36 mouse cellular contexts compared by ENCODE assay signal in the genomic region with DNA sequence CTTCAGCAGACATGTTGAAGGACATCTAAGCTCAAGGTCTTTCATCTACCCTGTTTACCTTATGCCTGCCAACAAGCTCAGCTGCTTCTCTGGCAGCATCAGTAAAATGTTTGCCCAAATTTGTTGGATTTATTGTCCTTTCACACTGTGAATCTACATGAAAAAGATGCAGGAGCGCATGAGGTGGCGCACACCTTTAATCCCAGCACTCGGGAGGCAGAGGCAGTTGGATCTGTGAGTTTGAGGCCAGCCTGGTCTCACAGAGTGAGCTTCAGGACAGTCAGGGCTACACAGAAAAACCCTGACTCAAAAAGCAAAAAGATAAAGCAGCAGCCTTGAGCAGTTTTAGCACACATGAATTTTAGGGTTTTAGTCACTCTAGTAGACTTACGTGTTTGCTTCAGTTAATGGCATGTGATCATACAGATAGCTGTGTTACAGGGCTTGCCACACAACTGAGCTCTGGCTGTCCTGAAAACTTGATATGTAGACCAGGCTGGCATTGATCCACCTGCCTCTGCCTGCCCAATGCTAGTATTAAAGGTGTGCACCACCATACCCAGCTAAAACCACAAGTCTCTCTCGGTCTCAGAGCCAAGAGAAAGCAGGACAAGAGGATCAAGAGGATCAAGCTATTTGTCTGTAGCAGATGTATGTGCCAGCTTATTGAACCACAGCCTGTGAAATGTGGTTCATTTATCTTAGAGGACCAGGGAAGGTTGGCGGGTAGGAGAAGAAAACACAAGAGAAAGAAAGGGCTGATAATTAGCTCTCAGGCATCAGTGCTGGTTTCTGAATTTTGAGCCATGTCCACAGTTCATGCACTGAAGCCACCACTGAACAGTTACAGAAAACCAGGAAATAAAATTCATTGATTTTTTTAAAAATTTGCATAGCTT. TPM values are rescaled to one million over a fixed set of nuclear protein-coding genes. Genes with fewer than 3 reads are reported as not detected.
DNase-seq lines count a peak whose midpoint lies in the region; ATAC-seq and TF ChIP-seq lines count a peak whose summit lies in the region.
"Had no signal": no experiment of that assay in that cellular context is flagged by ENCODE, and none has a peak within 500 bp of the region (broad histone marks: within the 10 kb centered on the region; RNA-seq: fewer than 3 reads in every experiment).

No protein-coding gene starts in this region.

- ATAC-seq in common myeloid progenitor, adult 5-6 weeks (replicated peaks; ENCODE audit: low read depth, poor library complexity, severe bottlenecking) = peak; percentile 26
- no peak for ATAC-seq in liver, embryonic 16.5 days (ENCODE audit: low read depth)
- no peak for ATAC-seq in hindbrain, embryonic 13.5 days (ENCODE audit: low FRiP score)
- no peak for ATAC-seq in neural tube, embryonic 15.5 days (ENCODE audit: low FRiP score)
- ATAC-seq in intestine, postnatal 0 days = no peak
- ATAC-seq: forebrain, embryonic 14.5 days; midbrain, embryonic 15.5 days had no signal

- peak overlapping the region; percentile 74 for H3K27ac ChIP-seq in MEL (ENCODE audit: control insufficient read depth, low read depth, low read length)
- peak overlapping the region; percentile 72 for H3K27ac ChIP-seq in liver, embryonic 16.5 days (ENCODE audit: low read length)
- no peak overlapping the region for H3K27ac ChIP-seq in hindbrain, embryonic 13.5 days
- H3K27ac ChIP-seq in neural tube, embryonic 15.5 days (replicated peaks) = no peak overlapping the region
- no peak overlapping the region for H3K27ac ChIP-seq in intestine, postnatal 0 days (ENCODE audit: low read depth, low read length)
- H3K27ac ChIP-seq: embryonic facial prominence, embryonic 12.5 days; heart, embryonic 10.5 days; hindbrain, embryonic 12.5 days; kidney, postnatal 0 days; limb, embryonic 12.5 days; macrophage; midbrain, embryonic 10.5 days; midbrain, embryonic 15.5 days; stomach, postnatal 0 days had no signal

- peak; percentile 80 to 91 for TF ChIP-seq EP300 in MEL (IDR thresholded peaks at IDR 0.05; ENCODE audit: low read depth in 1 of 2, low read length in 2 of 2)

- no peaks in the 10 kb centered on the region for H3K9me3 ChIP-seq in MEL (replicated peaks; ENCODE audit: insufficient read depth, low read length)
- H3K9me3 ChIP-seq in liver, embryonic 16.5 days (replicated peaks; ENCODE audit: control insufficient read depth, low read length) = no peaks in the 10 kb centered on the region
- no peaks in the 10 kb centered on the region for H3K9me3 ChIP-seq in hindbrain, embryonic 13.5 days
- no peaks in the 10 kb centered on the region for H3K9me3 ChIP-seq in neural tube, embryonic 15.5 days (replicated peaks)
- H3K9me3 ChIP-seq in intestine, postnatal 0 days (ENCODE audit: control insufficient read depth) = no peaks in the 10 kb centered on the region
- H3K9me3 ChIP-seq: embryonic facial prominence, embryonic 12.5 days; heart, embryonic 10.5 days; hindbrain, embryonic 12.5 days; limb, embryonic 12.5 days; midbrain, embryonic 10.5 days; midbrain, embryonic 15.5 days had no signal

- peaks cover 15 to 19% of the 10 kb centered on the region in 2 experiments for H3K4me1 ChIP-seq in MEL (ENCODE audit: control insufficient read depth in 1 of 2, insufficient read depth in 2 of 2, low read length in 2 of 2)
- peaks cover 31% of the 10 kb centered on the region for H3K4me1 ChIP-seq in liver, embryonic 16.5 days (ENCODE audit: control insufficient read depth, low read depth, low read length)
- H3K4me1 ChIP-seq in hindbrain, embryonic 13.5 days (replicated peaks) = peaks cover 16% of the 10 kb centered on the region
- H3K4me1 ChIP-seq in neural tube, embryonic 15.5 days = peaks cover 18% of the 10 kb centered on the region
- H3K4me1 ChIP-seq in intestine, postnatal 0 days (replicated peaks; ENCODE audit: control insufficient read depth, insufficient read depth, low read length) = no peaks in the 10 kb centered on the region

- no peaks in the 10 kb centered on the region for H3K27me3 ChIP-seq in MEL (ENCODE audit: control insufficient read depth in 1 of 2, insufficient read depth in 2 of 2, low read length in 2 of 2)
- no peaks in the 10 kb centered on the region for H3K27me3 ChIP-seq in liver, embryonic 16.5 days (ENCODE audit: control insufficient read depth, insufficient read depth, low read depth, low read length)
- H3K27me3 ChIP-seq in hindbrain, embryonic 13.5 days = no peaks in the 10 kb centered on the region
- no peaks in the 10 kb centered on the region for H3K27me3 ChIP-seq in neural tube, embryonic 15.5 days (replicated peaks)
- no peaks in the 10 kb centered on the region for H3K27me3 ChIP-seq in intestine, postnatal 0 days (replicated peaks; ENCODE audit: control insufficient read depth, insufficient read depth, low read length)
- H3K27me3 ChIP-seq: embryonic facial prominence, embryonic 12.5 days; hindbrain, embryonic 12.5 days; limb, embryonic 12.5 days; midbrain, embryonic 15.5 days had no signal

- peaks cover 15% of the 10 kb centered on the region for H3K79me2 ChIP-seq in MEL (ENCODE audit: control insufficient read depth, insufficient read depth, low read length, poor library complexity)

- peak; percentile 37 for DNase-seq in adrenal gland, postnatal 14 days
- DNase-seq in adrenal gland, postnatal 10 days = no peak
- DNase-seq in MEL (ENCODE audit: low read depth, low spot score) = peak; percentile 75
- DNase-seq: cerebellum, adult 2 months; cerebellum, postnatal 25 days; embryo, embryonic 11 days; gastrocnemius, postnatal 14 days; heart, postnatal 36 days; kidney, adult 2 months; kidney, postnatal 4 days; layer of hippocampus, postnatal 36 days; lung, adult 2 months; lung, postnatal 10 days; right cerebral cortex, postnatal 25 days; spleen, adult 18-20 months; thymus, adult 18-20 months; thymus, postnatal 25 days had no signal

- no peak for TF ChIP-seq CTCF in MEL (IDR thresholded peaks at IDR 0.05 in 2 of 3, conservative IDR thresholded peaks at IDR 0.05 in 1 of 3; ENCODE audit: control insufficient read depth in 1 of 3, insufficient read depth in 1 of 3, low read depth in 2 of 3, low read length in 3 of 3, poor library complexity in 1 of 3, severe bottlenecking in 1 of 3)
- no peak for TF ChIP-seq CTCF in intestine, postnatal 0 days (IDR thresholded peaks at IDR 0.05; ENCODE audit: low read depth)

- peak overlapping the region; percentile 10; the same call in 1 of the 2 replicates for H3K4me2 ChIP-seq in liver, embryonic 16.5 days (ENCODE audit: low read depth, low read length)
- no peak overlapping the region for H3K4me2 ChIP-seq in hindbrain, embryonic 13.5 days
- no peak overlapping the region for H3K4me2 ChIP-seq in neural tube, embryonic 15.5 days
- no peak overlapping the region for H3K4me2 ChIP-seq in intestine, postnatal 0 days (replicated peaks; ENCODE audit: low read depth)
- H3K4me2 ChIP-seq: embryonic facial prominence, embryonic 12.5 days; hindbrain, embryonic 12.5 days; limb, embryonic 12.5 days; midbrain, embryonic 15.5 days had no signal

- peaks cover 20% of the 10 kb centered on the region in 2 experiments for H3K36me3 ChIP-seq in MEL (ENCODE audit: control insufficient read depth in 1 of 2, insufficient read depth in 2 of 2, low read length in 2 of 2)
- H3K36me3 ChIP-seq in liver, embryonic 16.5 days (ENCODE audit: control insufficient read depth, insufficient read depth) = peaks cover 31% of the 10 kb centered on the region
- H3K36me3 ChIP-seq in hindbrain, embryonic 13.5 days = peaks cover 41% of the 10 kb centered on the region
- peaks cover 38% of the 10 kb centered on the region for H3K36me3 ChIP-seq in neural tube, embryonic 15.5 days
- H3K36me3 ChIP-seq in intestine, postnatal 0 days (ENCODE audit: control insufficient read depth, insufficient read depth) = peaks cover 31% of the 10 kb centered on the region

- H3K4me3 ChIP-seq in MEL (ENCODE audit: control insufficient read depth in 1 of 2, insufficient read depth in 1 of 2, low read depth in 2 of 2, low read length in 2 of 2) = peak overlapping the region in 1 of 2 experiments; percentile 16; a peak in 1 of 4 replicates
- no peak overlapping the region for H3K4me3 ChIP-seq in liver, embryonic 16.5 days (ENCODE audit: low read depth, low read length)
- no peak overlapping the region for H3K4me3 ChIP-seq in hindbrain, embryonic 13.5 days
- no peak overlapping the region for H3K4me3 ChIP-seq in neural tube, embryonic 15.5 days (replicated peaks)
- H3K4me3 ChIP-seq in intestine, postnatal 0 days (ENCODE audit: low read depth, low read length) = no peak overlapping the region
- H3K4me3 ChIP-seq: embryonic facial prominence, embryonic 12.5 days; heart, embryonic 10.5 days; hindbrain, embryonic 12.5 days; limb, embryonic 12.5 days; midbrain, embryonic 10.5 days; midbrain, embryonic 15.5 days had no signal

- no peak for TF ChIP-seq RAD21 in MEL (IDR thresholded peaks at IDR 0.05; ENCODE audit: low read depth, low read length)

- WGBS in liver, embryonic 16.5 days (ENCODE audit: insufficient replicate concordance) = 52% methylated on average over 6 of the region's 6 CpGs
- WGBS in hindbrain, embryonic 13.5 days = 92% methylated on average over 6 of the region's 6 CpGs
- WGBS in neural tube, embryonic 15.5 days = 92% methylated on average over 6 of the region's 6 CpGs
- 97% methylated on average over 6 of the region's 6 CpGs for WGBS in intestine, postnatal 0 days

- no peak overlapping the region for H3K9ac ChIP-seq in MEL (ENCODE audit: control insufficient read depth, low read depth, low read length, poor library complexity, severe bottlenecking)
- peak overlapping the region; percentile 6 for H3K9ac ChIP-seq in liver, embryonic 16.5 days (ENCODE audit: low read depth, low read length)
- no peak overlapping the region for H3K9ac ChIP-seq in hindbrain, embryonic 13.5 days
- no peak overlapping the region for H3K9ac ChIP-seq in neural tube, embryonic 15.5 days (replicated peaks)
- no peak overlapping the region for H3K9ac ChIP-seq in intestine, postnatal 0 days (ENCODE audit: low read depth, low read length)
- H3K9ac ChIP-seq: embryonic facial prominence, embryonic 12.5 days; hindbrain, embryonic 12.5 days; limb, embryonic 12.5 days; midbrain, embryonic 15.5 days had no signal

- TF ChIP-seq POLR2A in MEL (IDR thresholded peaks at IDR 0.05; ENCODE audit: control insufficient read depth in 1 of 2, insufficient read depth in 1 of 2, low read depth in 1 of 2, low read length in 2 of 2, poor library complexity in 1 of 2) = 0 out of 4 replicates have a peak, but pooled peaks of 1 of the 2 experiments have one; percentile 27

RNA-seq across cellular contexts. Expression of gene Rabif, which starts 3.3 kb away (rescaled TPM):
- 26.4 and 29.9 TPM in 2 replicates for total RNA-seq in adrenal gland, postnatal 14 days (2021)
- 10 to 100 TPM; 22.6 to 26.6 TPM for total RNA-seq in adrenal gland, postnatal 10 days (2021)
- 18.5 and 21.5 TPM in 2 replicates for total RNA-seq in MEL (2012; rRNA removed)
- polyA plus RNA-seq in MEL (2012; ENCODE audit: insufficient read depth in 1 of 2, insufficient read length in 2 of 2, low read depth in 1 of 2, low replicate concordance in 2 of 2, missing spikeins in 1 of 2) = 10 to 100 TPM in 1 of 2 experiments, not detected in 1; 21.8 TPM
- 15.2 and 18.3 TPM in 2 replicates for total RNA-seq in common myeloid progenitor, adult 5-6 weeks (2017)
- polyA plus RNA-seq in liver, embryonic 16.5 days (2015; fragmentation: Nextera tagmentation; extraction: Ambion mirVana) = 15.0 and 15.8 TPM in 2 replicates
- 62.9 and 67.3 TPM in 2 replicates for polyA plus RNA-seq in hindbrain, embryonic 13.5 days (2015; fragmentation: Nextera tagmentation; extraction: Ambion mirVana)
- 70.1 and 76.8 TPM in 2 replicates for polyA plus RNA-seq in neural tube, embryonic 15.5 days (2015; fragmentation: Nextera tagmentation; extraction: Ambion mirVana)
- polyA plus RNA-seq in intestine, postnatal 0 days (2015; fragmentation: Nextera tagmentation; extraction: Ambion mirVana) = 25.9 and 26.2 TPM in 2 replicates

RNA-seq across cellular contexts. Expression of gene Klhl12, which starts 35.8 kb away (rescaled TPM):
- total RNA-seq in adrenal gland, postnatal 14 days (2021) = 18.6 and 19.5 TPM in 2 replicates
- total RNA-seq in adrenal gland, postnatal 10 days (2021) = 10 to 100 TPM; 16.4 to 22.3 TPM
- 21.8 and 26.4 TPM in 2 replicates for total RNA-seq in MEL (2012; rRNA removed)
- polyA plus RNA-seq in MEL (2012; ENCODE audit: insufficient read depth in 1 of 2, insufficient read length in 2 of 2, low read depth in 1 of 2, low replicate concordance in 2 of 2, missing spikeins in 1 of 2) = 10 to 100 TPM in 1 of 2 experiments, not detected in 1; 20.8 TPM
- total RNA-seq in common myeloid progenitor, adult 5-6 weeks (2017) = 21.8 and 28.1 TPM in 2 replicates
- 33.5 and 34.9 TPM in 2 replicates for polyA plus RNA-seq in liver, embryonic 16.5 days (2015; fragmentation: Nextera tagmentation; extraction: Ambion mirVana)
- 33.2 and 35.0 TPM in 2 replicates for polyA plus RNA-seq in hindbrain, embryonic 13.5 days (2015; fragmentation: Nextera tagmentation; extraction: Ambion mirVana)
- 35.6 and 36.7 TPM in 2 replicates for polyA plus RNA-seq in neural tube, embryonic 15.5 days (2015; fragmentation: Nextera tagmentation; extraction: Ambion mirVana)
- 7.2 and 8.1 TPM in 2 replicates for polyA plus RNA-seq in intestine, postnatal 0 days (2015; fragmentation: Nextera tagmentation; extraction: Ambion mirVana)

RNA-seq across cellular contexts. Expression of gene Mgat4e, which starts 58.3 kb away (rescaled TPM):
- not detected in 2 replicates for total RNA-seq in adrenal gland, postnatal 14 days (2021)
- total RNA-seq in adrenal gland, postnatal 10 days (2021) = not detected
- 0.08 TPM in 1 of 2 replicates, not detected in the other for total RNA-seq in MEL (2012; rRNA removed)
- polyA plus RNA-seq in MEL (2012; ENCODE audit: insufficient read depth in 1 of 2, insufficient read length in 2 of 2, low read depth in 1 of 2, low replicate concordance in 2 of 2, missing spikeins in 1 of 2) = under 1 TPM in 1 of 2 experiments, not detected in 1; 0.17 TPM
- total RNA-seq in common myeloid progenitor, adult 5-6 weeks (2017) = not detected in 2 replicates
- polyA plus RNA-seq in liver, embryonic 16.5 days (2015; fragmentation: Nextera tagmentation; extraction: Ambion mirVana) = not detected in 2 replicates
- not detected in 2 replicates for polyA plus RNA-seq in hindbrain, embryonic 13.5 days (2015; fragmentation: Nextera tagmentation; extraction: Ambion mirVana)
- polyA plus RNA-seq in neural tube, embryonic 15.5 days (2015; fragmentation: Nextera tagmentation; extraction: Ambion mirVana) = not detected in 2 replicates
- not detected in 2 replicates for polyA plus RNA-seq in intestine, postnatal 0 days (2015; fragmentation: Nextera tagmentation; extraction: Ambion mirVana)
- total RNA-seq: adrenal gland, adult 18-20 months; gastrocnemius, postnatal 14 days; heart, postnatal 36 days; layer of hippocampus, postnatal 36 days; left cerebral cortex, postnatal 25 days; neutrophil, adult 5-6 weeks had no signal
- polyA plus RNA-seq: cerebellum, adult 2 months; forebrain, embryonic 14.5 days; heart, embryonic 10.5 days; heart, embryonic 16.5 days; hindbrain, embryonic 12.5 days; kidney, postnatal 0 days; limb, embryonic 12.5 days; lung, adult 2 months; macrophage; midbrain, embryonic 10.5 days; midbrain, embryonic 15.5 days; stomach, postnatal 0 days had no signal

Comparison
In these comparisons a context has a peak if more than half of its experiments do, and no peak if none do; other contexts are left out.
1. H3K27ac ChIP-seq: peak in MEL (single experiment) and liver, embryonic 16.5 days (single experiment); none in hindbrain, embryonic 13.5 days (single experiment), neural tube, embryonic 15.5 days (single experiment) and intestine, postnatal 0 days (single experiment).